Mouse (Mus musculus): Measurements from ENCODE around the gene Abcg8. TPM values are rescaled to one million over a fixed set of nuclear protein-coding genes. Genes with fewer than 3 reads are reported as not detected.

Gene Abcg8
- polyA plus RNA-seq, 1 experiment from 2014 or later, result not detected

- H3K27me3 ChIP-seq, result no peaks in the 10 kb centered on the region
- peaks cover 14% of the 10 kb centered on the region for H3K4me1 ChIP-seq (replicated peaks)
- no peak overlapping the region for H3K9ac ChIP-seq
- ATAC-seq (ENCODE audit: low read depth), result no peak
- no peaks in the 10 kb centered on the region for H3K36me3 ChIP-seq
- H3K27ac ChIP-seq (replicated peaks), result no peak overlapping the region
- no peak overlapping the region for H3K4me2 ChIP-seq
- 23% methylated on average over 10 of the region's 10 CpGs for WGBS
- H3K4me3 ChIP-seq, result no peak overlapping the region
- H3K9me3 ChIP-seq, result no peaks in the 10 kb centered on the region
These were observed 11.0 kb upstream of the Abcg8 start for GRCm38 (mm10) chr17:84665053-84665452.

DNA sequence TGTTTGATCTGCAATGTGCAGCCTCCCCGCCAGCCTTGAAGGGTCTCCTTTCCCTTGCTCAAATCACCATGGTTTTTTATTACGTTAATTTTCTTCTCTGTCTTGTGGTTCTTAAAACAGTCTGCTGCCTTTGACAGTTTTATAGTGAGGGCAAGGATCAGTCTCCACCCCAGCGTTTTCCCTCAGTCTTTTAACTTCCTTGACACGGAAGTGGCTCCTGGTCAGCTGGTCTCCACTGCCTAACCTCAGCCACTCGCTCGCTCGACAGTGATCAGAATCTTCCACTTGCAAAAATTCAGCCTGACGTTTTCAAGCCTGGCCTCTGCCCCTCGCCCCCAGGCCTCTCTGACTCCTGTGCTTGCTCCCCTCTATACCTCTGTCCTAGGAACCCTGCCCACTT is 10.4 kb upstream of the Abcg8 start:
- H3K4me2 ChIP-seq, result no peak overlapping the region

DNA sequence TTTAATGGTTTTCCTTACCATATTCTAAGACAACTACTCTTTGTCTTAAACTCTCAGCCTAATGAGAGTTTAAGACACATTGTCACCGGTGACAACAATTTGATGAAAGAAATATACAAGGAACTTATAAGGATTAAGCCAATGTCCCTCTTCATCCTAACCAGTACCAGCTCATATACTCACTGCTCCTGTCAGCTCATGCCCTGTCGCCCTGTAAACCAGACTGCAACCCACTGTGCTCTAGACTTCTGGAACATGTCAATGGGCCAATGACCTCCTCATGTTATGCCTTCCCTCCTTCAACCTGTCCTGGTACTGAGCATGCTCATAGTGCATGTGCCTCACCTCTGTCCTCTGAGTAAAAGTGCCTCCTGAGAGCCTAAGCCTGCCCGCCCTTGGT is 8.3 kb upstream of the Abcg8 start:
- H3K27me3 ChIP-seq, result no peaks in the 10 kb centered on the region
- no peaks in the 10 kb centered on the region for H3K36me3 ChIP-seq
- no peak for ATAC-seq (ENCODE audit: low read depth)
- H3K27ac ChIP-seq (replicated peaks), result no peak overlapping the region
- H3K9ac ChIP-seq, result no peak overlapping the region
- no peaks in the 10 kb centered on the region for H3K9me3 ChIP-seq
- H3K4me2 ChIP-seq, result no peak overlapping the region
- WGBS, result 90% methylated on average over 3 of the region's 3 CpGs
- H3K4me1 ChIP-seq (replicated peaks), result peaks cover 14% of the 10 kb centered on the region
- no peak overlapping the region for H3K4me3 ChIP-seq

More for the DNA sequence above, 10.4 kb upstream of the Abcg8 start:
- H3K27me3 ChIP-seq, result no peaks in the 10 kb centered on the region
- H3K9me3 ChIP-seq, result no peaks in the 10 kb centered on the region
- no peak for ATAC-seq (ENCODE audit: low read depth)
- no peaks in the 10 kb centered on the region for H3K36me3 ChIP-seq
- no peak overlapping the region for H3K27ac ChIP-seq (replicated peaks)
- no peak overlapping the region for H3K4me3 ChIP-seq
- H3K9ac ChIP-seq, result no peak overlapping the region
- H3K4me1 ChIP-seq (replicated peaks), result peaks cover 14% of the 10 kb centered on the region
- WGBS, result 19% methylated on average over 9 of the region's 9 CpGs

DNA sequence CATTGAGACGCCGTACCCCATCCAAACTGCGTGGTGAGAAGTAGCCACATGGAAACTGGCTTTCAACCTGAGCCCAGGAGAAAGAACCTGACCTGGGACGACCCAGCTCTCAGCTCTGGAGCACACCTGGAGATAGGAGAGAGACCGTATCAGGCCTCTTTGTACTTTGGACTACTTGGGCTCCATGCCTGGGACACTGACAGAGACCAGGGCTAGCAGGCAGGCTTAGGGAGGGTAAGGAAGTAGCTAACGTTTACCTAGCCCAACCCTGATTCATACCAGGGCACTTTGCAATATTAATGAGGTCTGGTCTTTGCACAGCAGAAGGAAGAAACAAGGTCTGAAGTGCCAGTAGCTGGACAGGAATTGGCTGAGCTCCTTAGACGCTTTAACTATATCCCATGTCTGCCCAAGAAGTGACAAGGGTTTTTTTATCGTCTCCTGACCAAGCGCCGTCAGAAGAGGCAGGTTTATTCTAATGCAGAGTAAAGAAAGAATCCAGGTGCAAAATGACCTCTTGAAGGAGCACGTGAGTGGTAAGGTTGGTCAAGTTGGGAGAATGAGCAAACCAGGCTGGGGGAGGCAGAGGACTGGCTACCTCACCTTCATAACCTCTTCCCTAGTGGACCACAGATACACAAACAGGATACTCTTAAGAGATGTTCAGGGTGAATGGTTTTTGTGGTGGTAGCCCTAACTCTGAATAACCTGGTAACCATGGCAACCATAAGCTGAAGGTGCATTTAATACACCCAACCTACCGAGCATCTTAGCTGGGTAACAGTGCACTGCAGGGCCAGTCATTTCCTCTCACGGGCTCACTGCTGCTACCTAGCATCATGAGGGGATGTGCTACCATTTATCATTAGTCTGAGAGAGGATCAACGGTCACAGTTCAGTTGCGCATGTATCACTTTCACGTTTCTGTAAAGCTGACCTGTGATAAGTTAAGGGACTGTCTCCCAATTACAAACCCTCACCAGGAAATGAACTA is 3.4 kb upstream of the Abcg8 start:
- H3K9ac ChIP-seq, result no peak overlapping the region
- H3K36me3 ChIP-seq, result no peaks in the 10 kb centered on the region
- H3K27ac ChIP-seq (replicated peaks), result no peak overlapping the region
- ATAC-seq (ENCODE audit: low read depth), result no peak
- H3K9me3 ChIP-seq, result no peaks in the 10 kb centered on the region
- no peak overlapping the region for H3K4me3 ChIP-seq
- WGBS, result 81% methylated on average over 16 of the region's 16 CpGs
- H3K4me1 ChIP-seq (replicated peaks), result peaks cover 6% of the 10 kb centered on the region; the same call in 1 of the 2 replicates
- H3K4me2 ChIP-seq, result no peak overlapping the region
- peaks cover 25% of the 10 kb centered on the region for H3K27me3 ChIP-seq

DNA sequence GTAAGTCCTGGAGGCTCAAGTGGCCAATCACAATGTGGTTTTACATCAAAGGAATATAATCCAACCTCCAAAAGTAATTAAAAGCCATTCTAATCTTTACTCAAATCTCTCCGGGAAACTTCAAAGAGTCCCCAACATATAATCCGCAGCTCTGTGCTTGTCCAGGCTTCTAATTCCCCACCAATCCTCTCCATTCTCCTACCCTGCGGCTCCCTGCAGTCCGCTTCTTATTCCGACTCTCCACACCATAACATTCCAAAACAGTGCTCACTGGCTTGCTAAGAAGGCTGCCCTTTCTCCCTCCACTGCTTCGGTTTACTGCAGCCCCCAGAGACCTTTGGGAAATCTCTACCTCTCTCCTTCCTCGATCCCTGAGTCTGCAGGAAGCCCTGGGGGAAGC is 2.1 kb upstream of the Abcg8 start:
- Histone ChIP-seq H3K36me3 (no peaks in the 10 kb centered on the region), H3K27me3 (peaks cover 25% of the 10 kb centered on the region), H3K4me1 (replicated peaks) (peaks cover 6% of the 10 kb centered on the region; the same call in 1 of the 2 replicates), H3K27ac (replicated peaks) (no peak overlapping the region), H3K9ac (no peak overlapping the region), H3K9me3 (no peaks in the 10 kb centered on the region), H3K4me2 (no peak overlapping the region), H3K4me3 (no peak overlapping the region)
- ATAC-seq (ENCODE audit: low read depth), result no peak
- 46% methylated on average over 7 of the region's 7 CpGs for WGBS

DNA sequence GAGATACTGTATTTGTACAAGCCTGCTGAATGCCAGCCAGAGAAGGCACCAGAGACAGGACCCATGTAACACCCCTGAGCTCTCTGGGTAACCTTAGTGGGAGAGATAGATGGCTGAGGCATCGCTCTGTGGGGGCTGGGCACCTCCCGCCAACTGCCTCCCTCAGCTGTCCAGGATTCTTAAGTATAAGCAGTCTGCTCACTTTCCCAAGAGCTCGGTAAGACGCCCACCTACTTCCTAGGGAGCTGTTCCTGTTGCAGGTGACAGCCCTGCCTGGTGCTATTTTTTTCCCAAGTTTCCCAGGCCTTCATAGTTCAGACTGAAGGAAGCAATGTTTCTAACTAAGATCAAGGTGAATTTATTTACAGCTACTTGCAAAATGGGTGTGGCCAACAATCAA is 898 bp upstream of the Abcg8 start:
- 75% methylated on average over 4 of the region's 4 CpGs for WGBS
- Histone ChIP-seq H3K9ac (no peak overlapping the region), H3K27ac (replicated peaks) (no peak overlapping the region), H3K27me3 (peaks cover 25% of the 10 kb centered on the region), H3K4me1 (replicated peaks) (peaks cover 6% of the 10 kb centered on the region; the same call in 1 of the 2 replicates), H3K9me3 (no peaks in the 10 kb centered on the region), H3K4me2 (no peak overlapping the region), H3K36me3 (no peaks in the 10 kb centered on the region), H3K4me3 (no peak overlapping the region)
- no peak for ATAC-seq (ENCODE audit: low read depth)

- H3K27me3 ChIP-seq, result peaks cover 25% of the 10 kb centered on the region
- no peak overlapping the region for H3K4me2 ChIP-seq
- H3K36me3 ChIP-seq, result no peaks in the 10 kb centered on the region
- 87% methylated on average over 11 of the region's 11 CpGs for WGBS
- no peak overlapping the region for H3K4me3 ChIP-seq
- H3K9ac ChIP-seq, result no peak overlapping the region
- no peak for ATAC-seq (ENCODE audit: low read depth)
- H3K9me3 ChIP-seq, result no peaks in the 10 kb centered on the region
- no peak overlapping the region for H3K27ac ChIP-seq (replicated peaks)
- peaks cover 6% of the 10 kb centered on the region; the same call in 1 of the 2 replicates for H3K4me1 ChIP-seq (replicated peaks)
These were observed 1.5 kb downstream of the Abcg8 start for GRCm38 (mm10) chr17:84677595-84677994.

- no peak for ATAC-seq (ENCODE audit: low read depth)
- no peak overlapping the region for H3K27ac ChIP-seq (replicated peaks)
- H3K27me3 ChIP-seq, result peaks cover 3% of the 10 kb centered on the region; the same call in 1 of the 2 replicates
- H3K4me2 ChIP-seq, result no peak overlapping the region
- no peaks in the 10 kb centered on the region for H3K4me1 ChIP-seq (replicated peaks)
- no peaks in the 10 kb centered on the region for H3K9me3 ChIP-seq
- 84% methylated on average over 3 of the region's 3 CpGs for WGBS
- no peaks in the 10 kb centered on the region for H3K36me3 ChIP-seq
- no peak overlapping the region for H3K9ac ChIP-seq
- H3K4me3 ChIP-seq, result no peak overlapping the region
These were observed 5.6 kb downstream of the Abcg8 start for GRCm38 (mm10) chr17:84681670-84682069.

- H3K4me1 ChIP-seq (replicated peaks), result no peaks in the 10 kb centered on the region
- no peaks in the 10 kb centered on the region for H3K27me3 ChIP-seq
- no peaks in the 10 kb centered on the region for H3K9me3 ChIP-seq
- no peak within 1 kb of the TSS for H3K4me2 ChIP-seq
- no peak within 1 kb of the TSS for H3K4me3 ChIP-seq
- ATAC-seq (ENCODE audit: low read depth), result no peak
- H3K9ac ChIP-seq, result no peak within 1 kb of the TSS
- H3K27ac ChIP-seq (replicated peaks), result no peak within 1 kb of the TSS
- no peaks in the 10 kb centered on the region for H3K36me3 ChIP-seq
- 78% methylated on average over 18 of the region's 18 CpGs for WGBS
These were observed 6.9 kb downstream of the Abcg8 start, which contains the start of gene Abcg5 for GRCm38 (mm10) chr17:84682734-84683717. Abcg5 (minus strand) TSS chr17:84683011.

DNA sequence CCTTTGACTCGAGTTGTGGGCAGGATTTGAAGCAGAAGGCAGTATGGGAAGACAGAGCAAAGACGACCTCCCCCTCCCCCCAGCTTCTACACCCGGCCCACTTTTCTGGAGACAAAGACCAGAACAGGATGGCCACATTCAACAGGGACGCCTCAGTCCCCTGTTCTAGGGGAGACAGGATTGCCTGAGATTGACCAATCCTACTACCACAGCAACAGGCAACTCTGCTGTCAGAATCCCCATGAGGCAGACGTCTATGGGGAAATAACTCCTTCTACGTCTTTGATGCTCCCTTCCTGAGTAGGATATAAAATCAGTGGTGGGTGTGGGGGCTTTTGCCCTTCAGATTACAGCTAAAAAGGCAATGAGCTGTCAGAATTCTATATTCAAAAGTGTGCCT is 8.2 kb downstream of the Abcg8 start:
- Histone ChIP-seq H3K27ac (replicated peaks) (no peak overlapping the region), H3K36me3 (no peaks in the 10 kb centered on the region), H3K27me3 (no peaks in the 10 kb centered on the region), H3K4me3 (no peak overlapping the region), H3K4me2 (no peak overlapping the region), H3K9ac (no peak overlapping the region), H3K9me3 (no peaks in the 10 kb centered on the region), H3K4me1 (replicated peaks) (no peaks in the 10 kb centered on the region)
- ATAC-seq (ENCODE audit: low read depth), result no peak
- WGBS, result 44% methylated on average over 6 of the region's 6 CpGs

DNA sequence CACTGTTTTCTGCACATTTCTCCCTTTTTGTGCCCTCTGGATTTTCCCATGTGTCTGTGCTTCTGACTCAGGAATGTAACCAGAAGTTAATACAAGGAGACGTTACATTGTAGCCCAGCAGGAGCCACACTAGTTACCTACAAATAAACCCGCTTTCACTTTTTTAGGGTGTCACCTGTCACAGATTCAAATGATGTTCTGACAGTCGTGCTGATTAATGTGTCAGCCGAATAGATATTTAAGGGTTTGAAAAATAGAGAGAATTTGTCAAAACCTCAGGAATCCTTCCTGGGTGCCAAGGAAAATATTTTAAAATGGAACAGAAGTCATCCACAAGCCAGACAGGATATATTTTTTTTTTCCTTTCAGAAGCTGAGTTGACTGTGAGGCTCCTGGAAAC is 9.2 kb downstream of the Abcg8 start:
- no peak overlapping the region for H3K4me2 ChIP-seq
- no peaks in the 10 kb centered on the region for H3K9me3 ChIP-seq
- H3K4me1 ChIP-seq (replicated peaks), result no peaks in the 10 kb centered on the region
- H3K4me3 ChIP-seq, result no peak overlapping the region
- H3K27ac ChIP-seq (replicated peaks), result no peak overlapping the region
- H3K36me3 ChIP-seq, result no peaks in the 10 kb centered on the region
- WGBS, result 79% methylated on average over 4 of the region's 4 CpGs
- H3K27me3 ChIP-seq, result no peaks in the 10 kb centered on the region
- no peak overlapping the region for H3K9ac ChIP-seq
- no peak for ATAC-seq (ENCODE audit: low read depth)

- no peaks in the 10 kb centered on the region for H3K9me3 ChIP-seq
- no peak overlapping the region for H3K4me3 ChIP-seq
- no peaks in the 10 kb centered on the region for H3K36me3 ChIP-seq
- WGBS, result 82% methylated on average over 5 of the region's 5 CpGs
- H3K4me1 ChIP-seq (replicated peaks), result no peaks in the 10 kb centered on the region
- H3K27me3 ChIP-seq, result no peaks in the 10 kb centered on the region
- H3K9ac ChIP-seq, result no peak overlapping the region
- H3K27ac ChIP-seq (replicated peaks), result no peak overlapping the region
- no peak for ATAC-seq (ENCODE audit: low read depth)
- H3K4me2 ChIP-seq, result no peak overlapping the region
These were observed 11.9 kb downstream of the Abcg8 start for GRCm38 (mm10) chr17:84687994-84688393.
